Mouse (Mus musculus): ENCODE data around the gene Rpl36.
A peak's percentile ranks its signal among the peaks of the same experiment; 100 is the strongest.

The Rpl36 gene

GRCm38 (mm10) chr17:56613236-56613844, at the start of gene Rpl36:
TSS of gene Rpl36 (plus strand) at chr17:56613416.
- DNase-seq = peak; percentile 95 to 98

- DNase-seq = no peak
These were observed 46.9 kb upstream of the Rpl36 start for GRCm38 (mm10) chr17:56566293-56566692.

- DNase-seq = no peak
These were observed 46.3 kb upstream of the Rpl36 start for GRCm38 (mm10) chr17:56566918-56567317.

- DNase-seq = no peak
These were observed 45.8 kb upstream of the Rpl36 start for GRCm38 (mm10) chr17:56567370-56567769.

- DNase-seq = no peak
These were observed 42.9 kb upstream of the Rpl36 start for GRCm38 (mm10) chr17:56570287-56570686.

- DNase-seq = peak in 1 of 2 experiments; percentile 34
These were observed 41.1 kb upstream of the Rpl36 start for GRCm38 (mm10) chr17:56572154-56572553.

GRCm38 (mm10) chr17:56572939-56573338, 40.3 kb upstream of the Rpl36 start:
- DNase-seq = no peak

GRCm38 (mm10) chr17:56583071-56583470, 30.1 kb upstream of the Rpl36 start:
- DNase-seq = no peak

GRCm38 (mm10) chr17:56583611-56584256, 29.5 kb upstream of the Rpl36 start:
- DNase-seq = peak in 1 of 2 experiments; percentile 53

- DNase-seq = peak; percentile 98 to 100
These were observed 28.7 kb upstream of the Rpl36 start, which contains the start of the genes Safb2 and Safb for GRCm38 (mm10) chr17:56584257-56585130. TSS of gene Safb2 (minus strand) at chr17:56584585. TSS of gene Safb (plus strand) at chr17:56584825.

- peak in 1 of 2 experiments; percentile 52 for DNase-seq
These were observed 27.9 kb upstream of the Rpl36 start for GRCm38 (mm10) chr17:56585171-56585821.

GRCm38 (mm10) chr17:56587773-56588172, 25.4 kb upstream of the Rpl36 start:
- DNase-seq = no peak

GRCm38 (mm10) chr17:56588921-56589320, 24.3 kb upstream of the Rpl36 start:
- DNase-seq = no peak

GRCm38 (mm10) chr17:56592553-56592952, 20.7 kb upstream of the Rpl36 start:
- no peak for DNase-seq

GRCm38 (mm10) chr17:56593527-56594271, 19.5 kb upstream of the Rpl36 start:
- peak in 1 of 2 experiments; percentile 36 for DNase-seq

GRCm38 (mm10) chr17:56603186-56604069, 9.8 kb upstream of the Rpl36 start:
- DNase-seq = peak; percentile 43 to 45

- no peak for DNase-seq
These were observed 9.2 kb upstream of the Rpl36 start for GRCm38 (mm10) chr17:56604070-56604380.

- no peak for DNase-seq
These were observed 8.8 kb upstream of the Rpl36 start for GRCm38 (mm10) chr17:56604422-56604821.

GRCm38 (mm10) chr17:56605431-56605830, 7.8 kb upstream of the Rpl36 start:
- DNase-seq = no peak

- no peak for DNase-seq
These were observed 5.6 kb upstream of the Rpl36 start for GRCm38 (mm10) chr17:56607521-56608062.

- no peak for DNase-seq
These were observed 4.5 kb upstream of the Rpl36 start for GRCm38 (mm10) chr17:56608699-56609098.

Data from cerebellum, adult 18-20 months (tissue).